18 mouse cellular contexts compared by ENCODE assay signal in the genomic region with DNA sequence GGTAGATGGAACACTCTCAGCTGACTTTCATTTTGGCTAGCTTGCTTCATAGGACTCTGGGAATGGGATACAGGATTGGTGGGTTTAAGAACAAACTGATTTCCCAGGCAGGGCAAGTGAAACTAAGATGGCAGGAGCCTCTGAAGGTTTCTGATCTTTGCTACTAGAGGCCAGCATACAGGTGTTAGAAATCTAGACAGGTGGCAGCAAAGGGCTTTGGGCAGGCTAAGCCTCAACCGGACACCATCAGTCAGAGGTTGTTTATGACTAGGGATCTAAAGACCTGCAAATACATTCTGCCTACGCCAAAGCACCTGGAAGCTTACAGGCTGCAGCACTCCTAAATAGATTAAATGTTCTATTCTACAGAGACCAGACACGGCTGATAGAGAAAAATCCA.
A peak's percentile ranks its signal among the peaks of the same experiment; 100 is the strongest.
DNase-seq lines count a peak whose midpoint lies in the region; ATAC-seq and TF ChIP-seq lines count a peak whose summit lies in the region.
"Had no signal": no experiment of that assay in that cellular context is flagged by ENCODE, and none has a peak within 500 bp of the region (broad histone marks: within the 10 kb centered on the region; RNA-seq: fewer than 3 reads in every experiment).

No protein-coding gene starts in this region.

- H3K4me2 ChIP-seq in forebrain, postnatal 0 days (ENCODE audit: low read depth): no peak overlapping the region
- no peak overlapping the region for H3K4me2 ChIP-seq in forebrain, embryonic 16.5 days (ENCODE audit: low read length)
- H3K4me2 ChIP-seq: forebrain, embryonic 12.5 days; hindbrain, embryonic 12.5 days; kidney, embryonic 15.5 days; limb, embryonic 15.5 days; midbrain, embryonic 13.5 days had no signal

- no peaks in the 10 kb centered on the region for H3K36me3 ChIP-seq in forebrain, postnatal 0 days (ENCODE audit: insufficient read depth)
- no peaks in the 10 kb centered on the region for H3K36me3 ChIP-seq in forebrain, embryonic 16.5 days (ENCODE audit: control insufficient read depth, insufficient read depth)
- H3K36me3 ChIP-seq in ES-Bruce4 (ENCODE audit: control insufficient read depth, insufficient read depth, low read length, poor library complexity, severe bottlenecking): no peaks in the 10 kb centered on the region
- H3K36me3 ChIP-seq in limb, embryonic 10.5 days: no peaks in the 10 kb centered on the region
- H3K36me3 ChIP-seq: forebrain, embryonic 12.5 days; heart, embryonic 10.5 days; hindbrain, embryonic 12.5 days; kidney, embryonic 15.5 days; limb, embryonic 15.5 days; midbrain, embryonic 13.5 days had no signal

- no peak for ATAC-seq in forebrain, postnatal 0 days
- no peak for ATAC-seq in forebrain, embryonic 16.5 days
- no peak for ATAC-seq in cerebellum, adult (ENCODE audit: insufficient number of reproducible peaks, low FRiP score, low TSS enrichment)
- ATAC-seq: midbrain, embryonic 13.5 days had no signal

- TF ChIP-seq POLR2A in lung, adult 2 months (IDR thresholded peaks at IDR 0.05; ENCODE audit: borderline replicate concordance, extremely low read depth, low read depth, low read length): no peak
- TF ChIP-seq POLR2A in ES-Bruce4 (IDR thresholded peaks at IDR 0.05; ENCODE audit: insufficient read depth, low read length): no peak

- H3K4me1 ChIP-seq in forebrain, postnatal 0 days (ENCODE audit: insufficient read depth): no peaks in the 10 kb centered on the region
- H3K4me1 ChIP-seq in forebrain, embryonic 16.5 days (replicated peaks; ENCODE audit: control insufficient read depth, insufficient read depth, low read length): peaks cover 11% of the 10 kb centered on the region; the same call in 1 of the 2 replicates
- no peaks in the 10 kb centered on the region for H3K4me1 ChIP-seq in lung, adult 2 months (ENCODE audit: control insufficient read depth, insufficient read depth, low read length)
- no peaks in the 10 kb centered on the region for H3K4me1 ChIP-seq in ES-Bruce4 (ENCODE audit: control insufficient read depth, insufficient read depth, low read length)
- H3K4me1 ChIP-seq in limb, embryonic 10.5 days: peaks cover 81% of the 10 kb centered on the region
- H3K4me1 ChIP-seq: heart, embryonic 10.5 days; kidney, embryonic 15.5 days had no signal

- H3K4me3 ChIP-seq in forebrain, postnatal 0 days (ENCODE audit: low read depth, low read length): no peak overlapping the region
- H3K4me3 ChIP-seq in forebrain, embryonic 16.5 days (replicated peaks; ENCODE audit: low read length): no peak overlapping the region
- H3K4me3 ChIP-seq in lung, adult 2 months (replicated peaks; ENCODE audit: extremely low read depth, low read depth, low read length): no peak overlapping the region
- H3K4me3 ChIP-seq in ES-Bruce4 (ENCODE audit: low read depth, low read length): no peak overlapping the region
- H3K4me3 ChIP-seq in limb, embryonic 10.5 days: no peak overlapping the region
- H3K4me3 ChIP-seq: forebrain, embryonic 12.5 days; heart, embryonic 10.5 days; hindbrain, embryonic 12.5 days; kidney, embryonic 15.5 days; limb, embryonic 15.5 days; midbrain, embryonic 13.5 days; myocyte had no signal

- H3K9ac ChIP-seq in forebrain, postnatal 0 days: no peak overlapping the region
- H3K9ac ChIP-seq in forebrain, embryonic 16.5 days (replicated peaks; ENCODE audit: low read depth, low read length): no peak overlapping the region
- no peak overlapping the region for H3K9ac ChIP-seq in ES-Bruce4 (ENCODE audit: low read depth, poor library complexity, severe bottlenecking)
- H3K9ac ChIP-seq: forebrain, embryonic 12.5 days; hindbrain, embryonic 12.5 days; kidney, embryonic 15.5 days; limb, embryonic 15.5 days; midbrain, embryonic 13.5 days had no signal

- DNase-seq in forebrain, postnatal 0 days: no peak
- DNase-seq in lung, adult 2 months: no peak
- no peak for DNase-seq in lung, postnatal 4 days
- DNase-seq in limb, embryonic 10.5 days (ENCODE audit: low spot score): no peak
- DNase-seq in adrenal gland, postnatal 14 days: no peak
- DNase-seq: adrenal gland, adult 2 months; cerebellum, adult 11 months; layer of hippocampus, postnatal 36 days had no signal

- WGBS in forebrain, postnatal 0 days: 71% methylated on average over 3 of the region's 3 CpGs
- WGBS in forebrain, embryonic 16.5 days: 62% methylated on average over 3 of the region's 3 CpGs
- WGBS in lung, adult 2 months: 61% methylated on average over 3 of the region's 3 CpGs
- 36% methylated on average over 3 of the region's 3 CpGs for WGBS in limb, embryonic 10.5 days

- no peak for TF ChIP-seq EP300 in ES-Bruce4 (IDR thresholded peaks at IDR 0.05; ENCODE audit: insufficient read depth, low read depth, low read length)

- H3K9me3 ChIP-seq in forebrain, postnatal 0 days (ENCODE audit: low read length): no peaks in the 10 kb centered on the region
- no peaks in the 10 kb centered on the region for H3K9me3 ChIP-seq in forebrain, embryonic 16.5 days (ENCODE audit: control insufficient read depth, low read length)
- no peaks in the 10 kb centered on the region for H3K9me3 ChIP-seq in ES-Bruce4 (replicated peaks; ENCODE audit: control insufficient read depth, insufficient read depth, low read length, poor library complexity, severe bottlenecking)
- no peaks in the 10 kb centered on the region for H3K9me3 ChIP-seq in limb, embryonic 10.5 days (replicated peaks)
- H3K9me3 ChIP-seq: forebrain, embryonic 12.5 days; heart, embryonic 10.5 days; hindbrain, embryonic 12.5 days; kidney, embryonic 15.5 days; limb, embryonic 15.5 days; midbrain, embryonic 13.5 days had no signal

- no peak overlapping the region for H3K27ac ChIP-seq in forebrain, postnatal 0 days (ENCODE audit: low read depth, low read length)
- no peak overlapping the region for H3K27ac ChIP-seq in forebrain, embryonic 16.5 days (ENCODE audit: low read length)
- no peak overlapping the region for H3K27ac ChIP-seq in ES-Bruce4 (ENCODE audit: insufficient read depth, low read length)
- peak overlapping the region; percentile 32; the same call in 1 of the 2 replicates for H3K27ac ChIP-seq in limb, embryonic 10.5 days
- H3K27ac ChIP-seq: forebrain, embryonic 12.5 days; heart, embryonic 10.5 days; hindbrain, embryonic 12.5 days; kidney, embryonic 15.5 days; limb, embryonic 15.5 days; midbrain, embryonic 13.5 days had no signal

- no peaks in the 10 kb centered on the region for H3K27me3 ChIP-seq in forebrain, postnatal 0 days (ENCODE audit: insufficient read depth, low read length)
- H3K27me3 ChIP-seq in forebrain, embryonic 16.5 days (replicated peaks; ENCODE audit: control insufficient read depth, insufficient read depth, low read length): no peaks in the 10 kb centered on the region
- H3K27me3 ChIP-seq in ES-Bruce4 (ENCODE audit: control insufficient read depth, insufficient read depth, low read length, poor library complexity, severe bottlenecking): no peaks in the 10 kb centered on the region
- H3K27me3 ChIP-seq in limb, embryonic 10.5 days (ENCODE audit: low read depth, poor library complexity, severe bottlenecking): no peaks in the 10 kb centered on the region; the same call in 1 of the 2 replicates
- H3K27me3 ChIP-seq: kidney, embryonic 15.5 days; limb, embryonic 15.5 days had no signal

- TF ChIP-seq CTCF in forebrain, postnatal 0 days (IDR thresholded peaks at IDR 0.05; ENCODE audit: low read depth): 0 out of 2 replicates have a peak, but pooled peaks have one; percentile 4
- 0 out of 2 replicates have a peak, but pooled peaks have one; percentile 21 for TF ChIP-seq CTCF in lung, adult 2 months (IDR thresholded peaks at IDR 0.05; ENCODE audit: insufficient read depth, low read length)
- peak; percentile 5 for TF ChIP-seq CTCF in ES-Bruce4 (IDR thresholded peaks at IDR 0.05; ENCODE audit: low read depth, low read length)
